Mouse (Mus musculus): ENCODE results near the gene Arsk. TPM values are rescaled to one million over a fixed set of nuclear protein-coding genes. Genes with fewer than 3 reads are reported as not detected.

The Arsk gene
- polyA plus RNA-seq, 1 experiment: 9.0 TPM

DNA sequence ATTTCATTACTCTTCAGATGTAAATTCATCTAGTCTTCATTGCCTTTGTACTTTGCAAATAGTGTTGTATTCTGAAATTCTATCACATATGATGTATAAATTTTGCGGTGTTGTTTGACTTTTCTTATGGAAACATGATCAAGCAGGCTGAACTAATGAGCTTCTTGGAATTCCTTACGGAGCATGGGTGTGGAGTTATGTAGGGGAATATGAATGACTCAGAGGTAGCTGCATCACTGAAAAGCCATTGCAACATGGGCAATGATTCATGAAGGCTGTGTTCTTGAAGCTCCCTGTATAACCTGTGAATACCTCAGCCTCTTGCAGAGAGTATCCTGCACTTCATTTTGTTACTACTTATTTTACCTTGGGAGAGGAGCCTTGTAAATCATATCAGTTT is 3.5 kb upstream of the Arsk start:
- 84% methylated on average over 2 of the region's 2 CpGs for WGBS
- H3K4me1 ChIP-seq (ENCODE audit: control insufficient read depth, insufficient read depth, low read length): peaks cover 3% of the 10 kb centered on the region; the same call in 1 of the 2 replicates
- H3K4me3 ChIP-seq (ENCODE audit: insufficient read depth, low read depth, low read length): no peak overlapping the region
- no peaks in the 10 kb centered on the region for H3K27me3 ChIP-seq (replicated peaks; ENCODE audit: control insufficient read depth, insufficient read depth, low read length)
- TF ChIP-seq CTCF (conservative IDR thresholded peaks at IDR 0.05; ENCODE audit: insufficient read depth, insufficient read length, low read depth, low read length): no peak
- TF ChIP-seq POLR2A (IDR thresholded peaks at IDR 0.05; ENCODE audit: low read depth, low read length): no peak
- no peak for DNase-seq
- H3K27ac ChIP-seq (ENCODE audit: insufficient read depth, low read depth, low read length): no peak overlapping the region
- H3K36me3 ChIP-seq (ENCODE audit: control insufficient read depth, insufficient read depth, low read length): no peaks in the 10 kb centered on the region

DNA sequence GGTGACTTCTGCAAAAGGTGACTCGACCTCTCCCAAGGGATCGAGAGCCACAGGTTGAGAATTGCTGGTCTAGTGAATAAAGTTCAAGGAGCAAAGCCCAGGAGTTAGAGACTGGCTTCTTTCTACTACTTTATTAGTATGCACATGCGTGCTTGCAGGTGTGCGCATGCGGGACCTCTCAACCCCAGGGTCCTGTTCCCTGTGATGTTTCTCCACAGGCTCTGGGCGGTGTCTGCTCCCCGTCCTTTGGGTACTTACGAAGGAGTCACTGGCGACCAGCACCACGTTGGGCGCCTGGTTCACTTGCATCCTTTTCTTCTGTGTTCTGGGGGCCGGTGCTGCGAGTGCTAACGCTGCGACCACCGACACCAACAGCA is 356 bp downstream of the Arsk start:
- no peak for TF ChIP-seq CTCF (conservative IDR thresholded peaks at IDR 0.05; ENCODE audit: insufficient read depth, insufficient read length, low read depth, low read length)
- TF ChIP-seq POLR2A (IDR thresholded peaks at IDR 0.05; ENCODE audit: low read depth, low read length): no peak
- peak; percentile 77 for DNase-seq
- Histone ChIP-seq H3K36me3 (ENCODE audit: control insufficient read depth, insufficient read depth, low read length) (no peaks in the 10 kb centered on the region), H3K4me3 (ENCODE audit: insufficient read depth, low read depth, low read length) (peak overlapping the region; percentile 89), H3K4me1 (ENCODE audit: control insufficient read depth, insufficient read depth, low read length) (peaks cover 3% of the 10 kb centered on the region; the same call in 1 of the 2 replicates), H3K27ac (ENCODE audit: insufficient read depth, low read depth, low read length) (peak overlapping the region; percentile 79), H3K27me3 (replicated peaks; ENCODE audit: control insufficient read depth, insufficient read depth, low read length) (no peaks in the 10 kb centered on the region)
- 1% methylated on average over 16 of the region's 16 CpGs for WGBS

DNA sequence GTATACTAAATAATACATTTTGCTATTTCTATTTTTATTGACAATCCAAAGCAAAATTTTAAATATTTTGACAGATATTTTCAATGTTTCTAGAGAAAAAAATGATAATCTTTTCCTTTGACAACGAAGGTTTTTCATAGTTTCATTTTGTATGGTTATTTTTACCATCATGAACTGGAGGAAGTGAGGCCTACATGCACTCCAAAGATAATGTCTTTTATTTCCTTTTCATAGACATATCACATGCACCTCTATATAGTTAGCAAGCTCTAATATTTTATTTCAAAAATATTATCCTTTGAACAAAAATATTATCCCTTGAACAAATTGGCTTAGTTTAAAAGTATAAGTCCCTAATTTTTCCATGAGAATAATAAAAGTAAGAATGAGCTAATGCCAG is 24.1 kb downstream of the Arsk start:
- no peaks in the 10 kb centered on the region for H3K27me3 ChIP-seq (replicated peaks; ENCODE audit: control insufficient read depth, insufficient read depth, low read length)
- DNase-seq: no peak
- TF ChIP-seq POLR2A (IDR thresholded peaks at IDR 0.05; ENCODE audit: low read depth, low read length) (no peak), CTCF (conservative IDR thresholded peaks at IDR 0.05; ENCODE audit: insufficient read depth, insufficient read length, low read depth, low read length) (no peak)
- no peak overlapping the region for H3K4me3 ChIP-seq (ENCODE audit: insufficient read depth, low read depth, low read length)
- H3K4me1 ChIP-seq (ENCODE audit: control insufficient read depth, insufficient read depth, low read length): no peaks in the 10 kb centered on the region
- H3K27ac ChIP-seq (ENCODE audit: insufficient read depth, low read depth, low read length): no peak overlapping the region
- WGBS: 76% methylated on average over 1 of the region's 1 CpGs
- no peaks in the 10 kb centered on the region for H3K36me3 ChIP-seq (ENCODE audit: control insufficient read depth, insufficient read depth, low read length)

DNA sequence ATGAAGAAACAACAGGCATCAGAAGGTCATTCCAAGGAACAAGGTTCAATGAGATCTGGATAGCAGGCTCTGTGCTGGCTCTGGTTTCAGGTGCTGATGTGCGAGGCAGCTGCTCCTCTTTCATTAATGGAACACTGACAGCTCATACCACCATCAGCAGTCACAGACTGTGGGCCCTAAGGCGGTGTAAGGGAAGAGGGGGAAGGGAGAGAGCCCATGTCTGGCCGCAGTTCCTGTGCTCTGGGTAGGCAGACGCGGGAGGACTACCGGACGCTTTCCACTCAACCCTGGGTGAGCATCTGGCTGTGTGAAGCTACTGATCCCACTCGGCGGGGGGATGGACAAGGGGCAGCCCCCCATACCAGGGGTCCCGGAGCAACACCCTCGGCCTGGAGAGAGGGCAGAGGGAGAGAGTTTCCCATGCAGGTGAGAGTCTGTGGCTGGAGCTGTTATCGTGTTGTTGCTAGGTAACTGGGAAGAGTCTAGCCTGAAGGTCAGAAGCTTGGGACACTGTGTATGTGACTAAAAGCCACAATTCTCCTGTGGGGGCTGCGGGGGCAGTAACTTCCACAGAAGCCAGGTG is 34.0 kb downstream of the Arsk start:
- Histone ChIP-seq H3K4me3 (ENCODE audit: insufficient read depth, low read depth, low read length) (no peak overlapping the region), H3K27me3 (replicated peaks; ENCODE audit: control insufficient read depth, insufficient read depth, low read length) (no peaks in the 10 kb centered on the region), H3K27ac (ENCODE audit: insufficient read depth, low read depth, low read length) (no peak overlapping the region), H3K4me1 (ENCODE audit: control insufficient read depth, insufficient read depth, low read length) (peaks cover 3% of the 10 kb centered on the region; the same call in 1 of the 2 replicates), H3K36me3 (ENCODE audit: control insufficient read depth, insufficient read depth, low read length) (no peaks in the 10 kb centered on the region)
- no peak for DNase-seq
- WGBS: 79% methylated on average over 13 of the region's 13 CpGs
- TF ChIP-seq CTCF (conservative IDR thresholded peaks at IDR 0.05; ENCODE audit: insufficient read depth, insufficient read length, low read depth, low read length) (no peak), POLR2A (IDR thresholded peaks at IDR 0.05; ENCODE audit: low read depth, low read length) (no peak)

DNA sequence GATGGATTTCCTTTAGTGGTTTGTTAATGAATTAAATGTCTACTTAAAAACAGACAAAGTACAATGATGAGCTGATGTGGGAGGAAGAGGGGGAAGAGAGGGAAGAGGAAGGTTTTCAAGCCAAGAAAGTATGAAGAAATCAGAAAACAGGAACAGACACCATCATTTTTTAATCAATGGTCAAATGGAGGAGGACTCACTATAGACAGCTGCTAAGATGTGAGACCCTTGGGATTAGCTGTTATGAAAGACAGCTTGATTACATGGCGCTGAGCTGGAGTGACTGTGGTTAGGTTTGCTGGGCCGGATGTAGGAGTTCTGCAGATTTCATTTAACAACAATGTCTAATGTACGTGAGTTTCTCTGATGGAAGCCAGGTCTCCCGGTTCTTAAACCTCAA is 34.9 kb downstream of the Arsk start:
- Histone ChIP-seq H3K27me3 (replicated peaks; ENCODE audit: control insufficient read depth, insufficient read depth, low read length) (no peaks in the 10 kb centered on the region), H3K36me3 (ENCODE audit: control insufficient read depth, insufficient read depth, low read length) (no peaks in the 10 kb centered on the region), H3K27ac (ENCODE audit: insufficient read depth, low read depth, low read length) (no peak overlapping the region), H3K4me1 (ENCODE audit: control insufficient read depth, insufficient read depth, low read length) (peaks cover 3% of the 10 kb centered on the region; the same call in 1 of the 2 replicates), H3K4me3 (ENCODE audit: insufficient read depth, low read depth, low read length) (no peak overlapping the region)
- TF ChIP-seq POLR2A (IDR thresholded peaks at IDR 0.05; ENCODE audit: low read depth, low read length) (no peak), CTCF (conservative IDR thresholded peaks at IDR 0.05; ENCODE audit: insufficient read depth, insufficient read length, low read depth, low read length) (no peak)
- DNase-seq: no peak
- 91% methylated on average over 4 of the region's 4 CpGs for WGBS

DNA sequence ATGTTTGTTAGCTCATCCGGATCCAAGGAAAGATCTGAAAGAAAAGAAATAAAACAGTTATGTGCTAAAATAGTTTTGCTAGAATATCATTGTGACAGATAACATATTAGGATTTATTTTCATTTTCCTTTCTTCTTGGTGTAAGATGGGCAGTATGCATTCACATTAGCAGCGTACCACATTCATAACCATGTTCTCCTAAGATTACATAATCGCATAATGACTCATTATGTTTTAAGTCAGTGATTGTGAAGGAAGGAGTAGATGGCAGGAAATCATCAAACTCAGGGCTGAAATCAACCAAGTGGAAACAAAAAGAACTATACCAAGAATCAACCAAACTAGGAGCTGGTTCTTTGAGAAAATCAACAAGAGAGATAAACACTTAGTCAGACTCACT is 35.9 kb downstream of the Arsk start:
- no peak for TF ChIP-seq POLR2A (IDR thresholded peaks at IDR 0.05; ENCODE audit: low read depth, low read length)
- TF ChIP-seq CTCF (conservative IDR thresholded peaks at IDR 0.05; ENCODE audit: insufficient read depth, insufficient read length, low read depth, low read length): no peak
- Histone ChIP-seq H3K27me3 (replicated peaks; ENCODE audit: control insufficient read depth, insufficient read depth, low read length) (no peaks in the 10 kb centered on the region), H3K36me3 (ENCODE audit: control insufficient read depth, insufficient read depth, low read length) (no peaks in the 10 kb centered on the region)

DNA sequence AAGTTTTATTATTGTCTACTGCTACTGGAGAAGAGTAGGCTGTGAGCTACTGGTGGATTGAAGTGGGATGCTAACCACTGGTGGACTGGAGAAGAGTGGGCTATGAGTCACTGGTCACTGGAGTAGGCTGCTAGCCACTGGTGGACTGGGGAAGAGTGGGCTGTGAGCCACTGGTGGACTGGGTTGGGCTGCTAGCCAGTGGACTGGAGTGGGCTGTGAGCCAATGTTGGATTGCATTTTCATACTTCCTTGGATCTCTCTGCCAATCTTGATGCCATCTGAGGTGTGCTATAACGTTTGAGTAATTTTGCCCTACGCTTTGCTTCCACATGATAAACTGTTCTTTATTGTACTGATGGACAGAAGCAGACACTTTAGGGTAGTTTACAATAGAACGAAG is 36.3 kb downstream of the Arsk start:
- no peak overlapping the region for H3K27ac ChIP-seq (ENCODE audit: insufficient read depth, low read depth, low read length)
- 78% methylated on average over 3 of the region's 3 CpGs for WGBS
- DNase-seq: no peak
- H3K27me3 ChIP-seq (replicated peaks; ENCODE audit: control insufficient read depth, insufficient read depth, low read length): no peaks in the 10 kb centered on the region
- no peak overlapping the region for H3K4me3 ChIP-seq (ENCODE audit: insufficient read depth, low read depth, low read length)
- H3K36me3 ChIP-seq (ENCODE audit: control insufficient read depth, insufficient read depth, low read length): no peaks in the 10 kb centered on the region
- peaks cover 3% of the 10 kb centered on the region; the same call in 1 of the 2 replicates for H3K4me1 ChIP-seq (ENCODE audit: control insufficient read depth, insufficient read depth, low read length)
- TF ChIP-seq CTCF (conservative IDR thresholded peaks at IDR 0.05; ENCODE audit: insufficient read depth, insufficient read length, low read depth, low read length) (no peak), POLR2A (IDR thresholded peaks at IDR 0.05; ENCODE audit: low read depth, low read length) (no peak)

More for the DNA sequence above, 35.9 kb downstream of the Arsk start:
- DNase-seq: no peak
- Histone ChIP-seq H3K27ac (ENCODE audit: insufficient read depth, low read depth, low read length) (no peak overlapping the region), H3K4me3 (ENCODE audit: insufficient read depth, low read depth, low read length) (no peak overlapping the region), H3K4me1 (ENCODE audit: control insufficient read depth, insufficient read depth, low read length) (peaks cover 3% of the 10 kb centered on the region; the same call in 1 of the 2 replicates)
- WGBS: 89% methylated on average over 3 of the region's 3 CpGs
